Mouse (Mus musculus): Measurements from ENCODE around the gene Itga9. TPM values are rescaled to one million over a fixed set of nuclear protein-coding genes. Genes with fewer than 3 reads are reported as not detected.

Gene Itga9
- polyA plus RNA-seq, 1 experiment: 6.2 TPM

- TF ChIP-seq CTCF (IDR thresholded peaks at IDR 0.05; ENCODE audit: control insufficient read depth, insufficient read depth, insufficient replicate concordance, low read depth, low read length) (no peak), POLR2A (IDR thresholded peaks at IDR 0.05; ENCODE audit: control insufficient read depth, low read depth, low read length) (no peak)
- Histone ChIP-seq H3K27ac (ENCODE audit: control insufficient read depth, insufficient read depth, low read depth, low read length) (no peak overlapping the region), H3K4me3 (ENCODE audit: control insufficient read depth, low read depth, low read length) (no peak overlapping the region), H3K4me1 (ENCODE audit: control insufficient read depth, insufficient read depth, low read length) (no peaks in the 10 kb centered on the region; the same call in 1 of the 2 replicates), H3K27me3 (ENCODE audit: control insufficient read depth, insufficient read depth, low read length) (no peaks in the 10 kb centered on the region), H3K36me3 (ENCODE audit: control insufficient read depth, insufficient read depth, low read length) (no peaks in the 10 kb centered on the region)
Measured at GRCm38 (mm10) chr9:118843711-118844110, 237.2 kb downstream of the Itga9 start.

DNA sequence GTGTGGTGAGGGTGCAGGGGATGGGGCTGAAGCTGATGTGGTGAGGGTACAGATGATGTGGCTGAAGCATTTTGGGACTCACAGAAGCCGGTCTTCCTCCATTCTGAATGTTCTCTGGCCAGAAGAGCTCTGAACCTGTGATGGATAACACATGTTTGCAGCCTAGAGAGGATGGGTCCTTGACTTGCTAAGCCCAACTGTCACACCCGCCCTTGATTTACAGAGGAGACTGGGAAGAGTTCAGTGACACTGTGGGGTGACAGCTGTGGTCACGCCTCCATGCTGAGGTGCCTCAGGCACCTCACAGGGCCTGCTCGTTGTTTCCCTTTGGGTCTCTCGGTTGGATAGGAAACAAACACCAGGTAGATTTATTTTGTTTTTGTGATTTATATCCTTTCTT lies 238.5 kb downstream of the Itga9 start:
- H3K27ac ChIP-seq (ENCODE audit: control insufficient read depth, insufficient read depth, low read depth, low read length): no peak overlapping the region
- H3K27me3 ChIP-seq (ENCODE audit: control insufficient read depth, insufficient read depth, low read length): no peaks in the 10 kb centered on the region
- H3K4me3 ChIP-seq (ENCODE audit: control insufficient read depth, low read depth, low read length): no peak overlapping the region
- H3K4me1 ChIP-seq (ENCODE audit: control insufficient read depth, insufficient read depth, low read length): no peaks in the 10 kb centered on the region; the same call in 1 of the 2 replicates
- TF ChIP-seq POLR2A (IDR thresholded peaks at IDR 0.05; ENCODE audit: control insufficient read depth, low read depth, low read length): no peak
- no peak for TF ChIP-seq CTCF (IDR thresholded peaks at IDR 0.05; ENCODE audit: control insufficient read depth, insufficient read depth, insufficient replicate concordance, low read depth, low read length)
- H3K36me3 ChIP-seq (ENCODE audit: control insufficient read depth, insufficient read depth, low read length): no peaks in the 10 kb centered on the region

DNA sequence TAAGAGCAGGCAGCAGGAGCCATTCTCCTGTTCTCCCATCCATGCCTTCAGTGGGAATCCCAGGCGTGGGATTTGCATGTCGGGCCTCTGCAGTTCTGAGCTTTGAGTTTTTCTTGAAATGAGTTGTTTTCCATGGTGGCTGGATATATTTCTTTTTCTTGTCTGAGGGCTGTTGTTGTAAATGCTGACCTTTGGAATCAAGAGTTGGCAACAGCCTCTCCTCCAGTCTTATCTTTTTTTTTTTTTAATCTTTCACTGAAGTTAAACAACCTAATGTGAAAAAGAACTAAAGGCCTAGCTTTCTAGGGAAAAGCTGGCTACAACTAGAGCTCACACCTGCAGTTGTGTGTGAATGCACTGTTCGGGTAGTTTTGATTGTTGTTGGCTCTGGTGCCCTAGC lies 240.3 kb downstream of the Itga9 start:
- no peaks in the 10 kb centered on the region for H3K36me3 ChIP-seq (ENCODE audit: control insufficient read depth, insufficient read depth, low read length)
- TF ChIP-seq POLR2A (IDR thresholded peaks at IDR 0.05; ENCODE audit: control insufficient read depth, low read depth, low read length) (no peak), CTCF (IDR thresholded peaks at IDR 0.05; ENCODE audit: control insufficient read depth, insufficient read depth, insufficient replicate concordance, low read depth, low read length) (no peak)
- no peaks in the 10 kb centered on the region for H3K4me1 ChIP-seq (ENCODE audit: control insufficient read depth, insufficient read depth, low read length)
- H3K27me3 ChIP-seq (ENCODE audit: control insufficient read depth, insufficient read depth, low read length): no peaks in the 10 kb centered on the region
- H3K4me3 ChIP-seq (ENCODE audit: control insufficient read depth, low read depth, low read length): no peak overlapping the region
- H3K27ac ChIP-seq (ENCODE audit: control insufficient read depth, insufficient read depth, low read depth, low read length): no peak overlapping the region

- no peak overlapping the region for H3K4me3 ChIP-seq (ENCODE audit: control insufficient read depth, low read depth, low read length)
- H3K4me1 ChIP-seq (ENCODE audit: control insufficient read depth, insufficient read depth, low read length): no peaks in the 10 kb centered on the region
- H3K27me3 ChIP-seq (ENCODE audit: control insufficient read depth, insufficient read depth, low read length): no peaks in the 10 kb centered on the region
- H3K27ac ChIP-seq (ENCODE audit: control insufficient read depth, insufficient read depth, low read depth, low read length): peak overlapping the region; percentile 0; the same call in 1 of the 2 replicates
- TF ChIP-seq CTCF (IDR thresholded peaks at IDR 0.05; ENCODE audit: control insufficient read depth, insufficient read depth, insufficient replicate concordance, low read depth, low read length) (no peak), POLR2A (IDR thresholded peaks at IDR 0.05; ENCODE audit: control insufficient read depth, low read depth, low read length) (no peak)
- no peaks in the 10 kb centered on the region for H3K36me3 ChIP-seq (ENCODE audit: control insufficient read depth, insufficient read depth, low read length)
Measured at GRCm38 (mm10) chr9:118856665-118857064, 250.2 kb downstream of the Itga9 start.

DNA sequence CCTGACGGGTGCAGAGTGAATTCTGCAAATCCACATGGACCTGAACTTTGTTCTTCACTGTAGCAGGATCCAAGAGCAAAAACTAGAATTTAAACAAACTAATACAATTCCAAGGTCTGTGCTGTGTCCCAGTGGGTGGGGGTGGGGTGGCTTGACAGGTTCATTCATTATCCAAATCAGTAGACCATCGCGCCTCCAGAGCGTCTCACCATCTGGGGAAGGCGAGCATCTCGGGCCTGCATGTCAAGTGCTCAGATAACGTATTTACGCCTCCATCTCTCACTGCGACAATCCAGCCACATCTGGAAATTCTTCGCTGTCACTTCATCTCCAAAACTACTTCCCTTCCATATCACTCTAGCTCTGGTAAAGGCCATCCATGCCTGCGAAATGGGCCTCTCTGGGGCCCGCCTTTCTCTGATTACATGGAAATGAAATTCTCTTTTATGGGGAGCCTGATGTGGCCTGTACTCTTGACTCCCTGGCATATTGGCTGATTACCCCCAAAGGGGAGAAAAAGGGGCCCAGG lies 254.2 kb downstream of the Itga9 start:
- TF ChIP-seq CTCF (IDR thresholded peaks at IDR 0.05; ENCODE audit: control insufficient read depth, insufficient read depth, insufficient replicate concordance, low read depth, low read length) (no peak), POLR2A (IDR thresholded peaks at IDR 0.05; ENCODE audit: control insufficient read depth, low read depth, low read length) (no peak)
- Histone ChIP-seq H3K27ac (ENCODE audit: control insufficient read depth, insufficient read depth, low read depth, low read length) (no peak overlapping the region), H3K27me3 (ENCODE audit: control insufficient read depth, insufficient read depth, low read length) (no peaks in the 10 kb centered on the region), H3K36me3 (ENCODE audit: control insufficient read depth, insufficient read depth, low read length) (no peaks in the 10 kb centered on the region), H3K4me1 (ENCODE audit: control insufficient read depth, insufficient read depth, low read length) (no peaks in the 10 kb centered on the region; the same call in 1 of the 2 replicates), H3K4me3 (ENCODE audit: control insufficient read depth, low read depth, low read length) (no peak overlapping the region)

GRCm38 (mm10) chr9:118862214-118862613 lies 255.7 kb downstream of the Itga9 start:
- TF ChIP-seq CTCF (IDR thresholded peaks at IDR 0.05; ENCODE audit: control insufficient read depth, insufficient read depth, insufficient replicate concordance, low read depth, low read length) (no peak), POLR2A (IDR thresholded peaks at IDR 0.05; ENCODE audit: control insufficient read depth, low read depth, low read length) (no peak)
- no peaks in the 10 kb centered on the region for H3K36me3 ChIP-seq (ENCODE audit: control insufficient read depth, insufficient read depth, low read length)
- H3K27me3 ChIP-seq (ENCODE audit: control insufficient read depth, insufficient read depth, low read length): no peaks in the 10 kb centered on the region
- H3K4me1 ChIP-seq (ENCODE audit: control insufficient read depth, insufficient read depth, low read length): no peaks in the 10 kb centered on the region; the same call in 1 of the 2 replicates
- no peak overlapping the region for H3K4me3 ChIP-seq (ENCODE audit: control insufficient read depth, low read depth, low read length)
- no peak overlapping the region for H3K27ac ChIP-seq (ENCODE audit: control insufficient read depth, insufficient read depth, low read depth, low read length)

GRCm38 (mm10) chr9:118862852-118863260 lies 256.4 kb downstream of the Itga9 start:
- Histone ChIP-seq H3K27ac (ENCODE audit: control insufficient read depth, insufficient read depth, low read depth, low read length) (no peak overlapping the region), H3K36me3 (ENCODE audit: control insufficient read depth, insufficient read depth, low read length) (no peaks in the 10 kb centered on the region), H3K4me3 (ENCODE audit: control insufficient read depth, low read depth, low read length) (no peak overlapping the region), H3K27me3 (ENCODE audit: control insufficient read depth, insufficient read depth, low read length) (no peaks in the 10 kb centered on the region), H3K4me1 (ENCODE audit: control insufficient read depth, insufficient read depth, low read length) (no peaks in the 10 kb centered on the region; the same call in 1 of the 2 replicates)
- no peak for TF ChIP-seq CTCF (IDR thresholded peaks at IDR 0.05; ENCODE audit: control insufficient read depth, insufficient read depth, insufficient replicate concordance, low read depth, low read length)
- no peak for TF ChIP-seq POLR2A (IDR thresholded peaks at IDR 0.05; ENCODE audit: control insufficient read depth, low read depth, low read length)
